Mouse (Mus musculus): ENCODE data around the gene Ddhd1. TPM values are rescaled to one million over a fixed set of nuclear protein-coding genes. Genes with fewer than 3 reads are reported as not detected.

The Ddhd1 gene
- total and polyA plus RNA-seq, 3 experiments = 6.5 to 9.7 (median 8.8) TPM

- no peaks in the 10 kb centered on the region; the same call in none of the 2 replicates for H3K4me1 ChIP-seq (ENCODE audit: control insufficient read depth, insufficient read depth, low read length)
Measured at GRCm38 (mm10) chr14:45643461-45643860, 14.5 kb downstream of the Ddhd1 start.

GRCm38 (mm10) chr14:45642795-45643194 is 15.1 kb downstream of the Ddhd1 start:
- no peaks in the 10 kb centered on the region; the same call in none of the 2 replicates for H3K4me1 ChIP-seq (ENCODE audit: control insufficient read depth, insufficient read depth, low read length)
- H3K27ac ChIP-seq = no peak overlapping the region
- TF ChIP-seq EP300 (IDR thresholded peaks at IDR 0.05; ENCODE audit: insufficient read depth, low read depth, low read length) (no peak), CTCF (IDR thresholded peaks at IDR 0.05) (no peak), POLR2A (IDR thresholded peaks at IDR 0.05; ENCODE audit: insufficient read depth, low read depth, low read length) (no peak)
- 0 out of 2 replicates have a peak, but pooled peaks cover 1% of the 10 kb centered on the region for H3K79me2 ChIP-seq (replicated peaks; ENCODE audit: control insufficient read depth, insufficient read depth, low read length)
- H3K36me3 ChIP-seq (ENCODE audit: control insufficient read depth, insufficient read depth, low read length) = no peaks in the 10 kb centered on the region
- H3K4me3 ChIP-seq = no peak overlapping the region
- DNase-seq = no peak
- no peak overlapping the region for H3K9ac ChIP-seq (ENCODE audit: low read depth, low read length)
- 93% methylated on average over 5 of the region's 5 CpGs for WGBS
- intact Hi-C loops (cut with DNase I) = no loop called here
- H3K27me3 ChIP-seq (ENCODE audit: control insufficient read depth, insufficient read depth, low read length) = no peaks in the 10 kb centered on the region

More at GRCm38 (mm10) chr14:45643461-45643860, 14.5 kb downstream of the Ddhd1 start:
- H3K27me3 ChIP-seq (ENCODE audit: control insufficient read depth, insufficient read depth, low read length) = no peaks in the 10 kb centered on the region
- intact Hi-C loops (cut with DNase I) = no loop called here
- H3K79me2 ChIP-seq (replicated peaks; ENCODE audit: control insufficient read depth, insufficient read depth, low read length) = 0 out of 2 replicates have a peak, but pooled peaks cover 1% of the 10 kb centered on the region
- H3K4me3 ChIP-seq = no peak overlapping the region
- no peak for DNase-seq
- no peaks in the 10 kb centered on the region for H3K36me3 ChIP-seq (ENCODE audit: control insufficient read depth, insufficient read depth, low read length)
- no peak overlapping the region for H3K27ac ChIP-seq
- WGBS = 76% methylated on average over 3 of the region's 3 CpGs
- no peak for TF ChIP-seq EP300 (IDR thresholded peaks at IDR 0.05; ENCODE audit: insufficient read depth, low read depth, low read length)
- no peak overlapping the region for H3K9ac ChIP-seq (ENCODE audit: low read depth, low read length)

- 79% methylated on average over 9 of the region's 9 CpGs for WGBS
- no peak for TF ChIP-seq EP300 (IDR thresholded peaks at IDR 0.05; ENCODE audit: insufficient read depth, low read depth, low read length)
- TF ChIP-seq POLR2A (IDR thresholded peaks at IDR 0.05; ENCODE audit: insufficient read depth, low read depth, low read length) = no peak
- no peak for TF ChIP-seq CTCF (IDR thresholded peaks at IDR 0.05)
- no peak overlapping the region for H3K4me3 ChIP-seq
- H3K27me3 ChIP-seq (ENCODE audit: control insufficient read depth, insufficient read depth, low read length) = no peaks in the 10 kb centered on the region
- H3K9ac ChIP-seq (ENCODE audit: low read depth, low read length) = no peak overlapping the region
- no peaks in the 10 kb centered on the region for H3K36me3 ChIP-seq (ENCODE audit: control insufficient read depth, insufficient read depth, low read length)
- H3K4me1 ChIP-seq (ENCODE audit: control insufficient read depth, insufficient read depth, low read length) = no peaks in the 10 kb centered on the region; the same call in none of the 2 replicates
- no peak for DNase-seq
- H3K27ac ChIP-seq = no peak overlapping the region
- 0 out of 2 replicates have a peak, but pooled peaks cover 1% of the 10 kb centered on the region for H3K79me2 ChIP-seq (replicated peaks; ENCODE audit: control insufficient read depth, insufficient read depth, low read length)
- intact Hi-C loops (cut with DNase I) = no loop called here
Measured at GRCm38 (mm10) chr14:45642217-45642616, 15.7 kb downstream of the Ddhd1 start.

GRCm38 (mm10) chr14:45638717-45639116 is 19.2 kb downstream of the Ddhd1 start:
- no peaks in the 10 kb centered on the region; the same call in 1 of the 2 replicates for H3K4me1 ChIP-seq (ENCODE audit: control insufficient read depth, insufficient read depth, low read length)
- no peak for TF ChIP-seq CTCF (IDR thresholded peaks at IDR 0.05)
- TF ChIP-seq EP300 (IDR thresholded peaks at IDR 0.05; ENCODE audit: insufficient read depth, low read depth, low read length) = no peak
- no peak for TF ChIP-seq POLR2A (IDR thresholded peaks at IDR 0.05; ENCODE audit: insufficient read depth, low read depth, low read length)
- H3K9ac ChIP-seq (ENCODE audit: low read depth, low read length) = no peak overlapping the region
- WGBS = 77% methylated on average over 5 of the region's 5 CpGs
- intact Hi-C loops (cut with DNase I) = no loop called here
- no peak overlapping the region for H3K27ac ChIP-seq
- H3K36me3 ChIP-seq (ENCODE audit: control insufficient read depth, insufficient read depth, low read length) = no peaks in the 10 kb centered on the region
- H3K79me2 ChIP-seq (replicated peaks; ENCODE audit: control insufficient read depth, insufficient read depth, low read length) = peaks cover 1% of the 10 kb centered on the region; the same call in 1 of the 2 replicates
- no peaks in the 10 kb centered on the region for H3K27me3 ChIP-seq (ENCODE audit: control insufficient read depth, insufficient read depth, low read length)
- DNase-seq = no peak
- no peak overlapping the region for H3K4me3 ChIP-seq

- no peak for TF ChIP-seq POLR2A (IDR thresholded peaks at IDR 0.05; ENCODE audit: insufficient read depth, low read depth, low read length)
- no peak for TF ChIP-seq CTCF (IDR thresholded peaks at IDR 0.05)
- no peak for TF ChIP-seq EP300 (IDR thresholded peaks at IDR 0.05; ENCODE audit: insufficient read depth, low read depth, low read length)
Measured at GRCm38 (mm10) chr14:45635496-45635895, 22.4 kb downstream of the Ddhd1 start.

GRCm38 (mm10) chr14:45632756-45633537 is 25.0 kb downstream of the Ddhd1 start:
- no peaks in the 10 kb centered on the region for H3K4me1 ChIP-seq (ENCODE audit: control insufficient read depth, insufficient read depth, low read length)
- WGBS = 74% methylated on average over 4 of the region's 4 CpGs
- peaks cover 4% of the 10 kb centered on the region; the same call in 1 of the 2 replicates for H3K36me3 ChIP-seq (ENCODE audit: control insufficient read depth, insufficient read depth, low read length)

More at GRCm38 (mm10) chr14:45635496-45635895, 22.4 kb downstream of the Ddhd1 start:
- H3K4me3 ChIP-seq = no peak overlapping the region
- 95% methylated on average over 1 of the region's 1 CpGs for WGBS
- no peaks in the 10 kb centered on the region for H3K36me3 ChIP-seq (ENCODE audit: control insufficient read depth, insufficient read depth, low read length)
- intact Hi-C loops (cut with DNase I) = no loop called here
- no peaks in the 10 kb centered on the region; the same call in 1 of the 2 replicates for H3K79me2 ChIP-seq (replicated peaks; ENCODE audit: control insufficient read depth, insufficient read depth, low read length)
- no peaks in the 10 kb centered on the region; the same call in 1 of the 2 replicates for H3K4me1 ChIP-seq (ENCODE audit: control insufficient read depth, insufficient read depth, low read length)
- H3K27me3 ChIP-seq (ENCODE audit: control insufficient read depth, insufficient read depth, low read length) = no peaks in the 10 kb centered on the region
- H3K9ac ChIP-seq (ENCODE audit: low read depth, low read length) = no peak overlapping the region
- DNase-seq = no peak
- H3K27ac ChIP-seq = no peak overlapping the region

More at GRCm38 (mm10) chr14:45632756-45633537, 25.0 kb downstream of the Ddhd1 start:
- intact Hi-C loops (cut with DNase I) = no loop called here
- H3K27me3 ChIP-seq (ENCODE audit: control insufficient read depth, insufficient read depth, low read length) = no peaks in the 10 kb centered on the region
- DNase-seq = no peak
- no peak overlapping the region for H3K9ac ChIP-seq (ENCODE audit: low read depth, low read length)
- no peak overlapping the region for H3K4me3 ChIP-seq
- H3K27ac ChIP-seq = no peak overlapping the region
- H3K79me2 ChIP-seq (replicated peaks; ENCODE audit: control insufficient read depth, insufficient read depth, low read length) = no peaks in the 10 kb centered on the region; the same call in 1 of the 2 replicates
- TF ChIP-seq CTCF (IDR thresholded peaks at IDR 0.05) (no peak), EP300 (IDR thresholded peaks at IDR 0.05; ENCODE audit: insufficient read depth, low read depth, low read length) (no peak), POLR2A (IDR thresholded peaks at IDR 0.05; ENCODE audit: insufficient read depth, low read depth, low read length) (no peak)
